Mouse (Mus musculus): Measurements from ENCODE around the gene Cabin1. TPM values are rescaled to one million over a fixed set of nuclear protein-coding genes. Genes with fewer than 3 reads are reported as not detected.

Gene Cabin1
- total RNA-seq, 2 experiments from 2014 or later = 66.9 to 81.2 TPM

Other genes starting within 250 kb of the Cabin1 start
- gene Snrpd3, start 246.8 kb downstream of the Cabin1 start, total RNA-seq (2021) = 10 to 100 TPM; 71.1 to 77.5 TPM
- gene Gucd1, start 246.4 kb downstream of the Cabin1 start, total RNA-seq (2021) = 10 to 100 TPM; 21.3 to 22.4 TPM
- gene Lrrc75b, start 204.0 kb downstream of the Cabin1 start, total RNA-seq (2021) = 10 to 100 TPM; 12.9 to 15.2 TPM
- 1 to 10 TPM; 2.0 to 2.8 TPM for gene Ggt1, start 202.7 kb downstream of the Cabin1 start, total RNA-seq (2021)
- gene Ggt5, start 175.0 kb downstream of the Cabin1 start, total RNA-seq (2021) = 1 to 10 TPM; 2.9 to 4.0 TPM
- gene Susd2, start 120.3 kb downstream of the Cabin1 start, total RNA-seq (2021) = 1 to 10 TPM; 2.1 to 2.4 TPM
- gene Ddt, start 9.1 kb upstream of the Cabin1 start, total RNA-seq (2021) = 10 to 100 TPM; 37.8 to 42.2 TPM
- gene Gm20441, start 16.6 kb upstream of the Cabin1 start, total RNA-seq (2021) = not detected
- 1 to 10 TPM; 1.3 to 2.5 TPM for gene Gstt3, start 17.1 kb upstream of the Cabin1 start, total RNA-seq (2021)
- 1 to 10 TPM; 4.6 to 4.7 TPM for gene Gstt1, start 34.2 kb upstream of the Cabin1 start, total RNA-seq (2021)
- gene Gstt4, start 58.2 kb upstream of the Cabin1 start, total RNA-seq (2021) = not detected
- gene Gstt2, start 73.1 kb upstream of the Cabin1 start, total RNA-seq (2021) = 1 to 10 TPM; 3.5 to 4.0 TPM
- gene Mif, start 95.9 kb upstream of the Cabin1 start, total RNA-seq (2021) = 100 to 1,000 TPM; 563 to 640 TPM
- gene Derl3, start 129.1 kb upstream of the Cabin1 start, total RNA-seq (2021) = 1 to 10 TPM; 2.0 to 2.1 TPM
- 10 to 100 TPM; 80.6 to 84.5 TPM for gene Smarcb1, start 157.3 kb upstream of the Cabin1 start, total RNA-seq (2021)
- gene Chchd10, start 168.8 kb upstream of the Cabin1 start, total RNA-seq (2021) = 100 to 1,000 TPM; 286 to 309 TPM
- 1 to 10 TPM; 2.3 to 3.3 TPM for gene Mmp11, start 172.2 kb upstream of the Cabin1 start, total RNA-seq (2021)
- gene Gm867, start 176.3 kb upstream of the Cabin1 start, total RNA-seq (2021) = 1 to 10 TPM in 1 of 2 experiments, under 1 TPM in 1; 0.88 to 1.1 TPM
- not detected for gene Vpreb3, start 178.7 kb upstream of the Cabin1 start, total RNA-seq (2021)
- gene Gm5134, start 190.2 kb upstream of the Cabin1 start, total RNA-seq (2021) = not detected